Mouse (Mus musculus): ENCODE results near the gene Osr1.

Gene Osr1

GRCm38 (mm10) chr12:9569971-9570370 is at the start of gene Osr1:
TSS of gene Osr1 (plus strand) at chr12:9570116.
- DNase-seq (ENCODE audit: low spot score): no peak

DNA sequence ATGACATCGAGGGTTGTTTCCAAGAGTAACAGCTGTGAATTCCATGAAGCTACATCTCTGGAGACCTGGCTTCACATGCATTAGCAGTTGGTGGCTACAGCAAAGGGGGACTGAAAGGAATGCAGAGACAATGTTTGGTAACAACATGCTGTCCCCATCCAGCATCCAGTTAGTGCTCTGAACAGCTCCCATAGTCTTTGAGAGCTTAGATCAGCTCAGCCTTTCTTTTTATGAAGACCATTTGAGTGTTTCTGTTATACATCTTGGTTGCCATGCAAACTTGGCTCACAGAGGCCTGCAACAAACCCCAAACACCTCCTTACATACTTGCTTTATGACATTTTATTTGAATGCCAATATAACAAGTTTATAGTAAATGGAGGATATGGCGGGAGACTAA is 19.6 kb upstream of the Osr1 start:
- DNase-seq (ENCODE audit: low spot score): no peak

DNA sequence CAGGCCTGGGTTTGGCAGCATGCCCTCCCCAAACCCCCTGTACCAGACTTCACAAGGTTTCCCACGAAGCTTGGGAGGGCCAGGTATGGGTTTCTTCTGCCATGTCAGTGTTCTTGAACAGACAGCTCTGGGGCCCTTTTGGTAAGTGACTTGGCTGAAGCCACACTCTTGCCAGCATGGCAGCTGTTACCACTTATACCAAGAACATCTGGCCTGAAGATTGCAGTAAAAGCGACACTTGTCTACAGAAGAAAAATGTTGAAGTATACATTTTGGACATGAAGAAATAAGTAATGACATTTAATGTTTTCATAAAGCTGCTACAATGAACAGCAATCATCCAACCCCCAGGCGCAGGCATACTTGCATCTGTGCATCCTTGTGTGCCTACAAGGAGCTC is 5.0 kb upstream of the Osr1 start:
- no peak for DNase-seq (ENCODE audit: low spot score)

GRCm38 (mm10) chr12:9570496-9570995 is 630 bp downstream of the Osr1 start:
- no peak for DNase-seq (ENCODE audit: low spot score)

GRCm38 (mm10) chr12:9571276-9571940 is 1.5 kb downstream of the Osr1 start:
- DNase-seq (ENCODE audit: low spot score): no peak

GRCm38 (mm10) chr12:9572022-9572421 is 2.1 kb downstream of the Osr1 start:
- no peak for DNase-seq (ENCODE audit: low spot score)

DNA sequence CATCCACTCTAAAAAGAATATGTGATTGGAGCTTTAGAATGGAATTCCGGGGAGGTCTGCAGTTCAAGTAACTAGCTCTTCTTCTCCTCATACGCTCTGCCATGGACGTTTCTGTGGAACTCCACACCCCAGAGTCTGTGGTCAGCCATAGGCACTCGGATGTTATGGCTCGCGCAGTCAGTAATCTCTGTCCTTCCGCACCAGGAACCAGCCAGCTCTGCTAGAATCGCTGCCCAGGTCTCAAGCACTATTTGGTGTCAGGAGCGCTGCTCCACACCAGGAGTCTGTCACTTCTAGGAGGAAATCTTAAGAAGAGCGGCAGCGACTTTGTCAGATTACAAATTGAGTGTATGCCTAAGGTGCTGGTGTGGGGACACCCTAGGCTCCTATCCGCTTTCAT is 3.8 kb downstream of the Osr1 start:
- DNase-seq (ENCODE audit: low spot score): no peak

- DNase-seq (ENCODE audit: low spot score): no peak
Observed at GRCm38 (mm10) chr12:9574244-9574871, 4.4 kb downstream of the Osr1 start.

- DNase-seq (ENCODE audit: low spot score): no peak
Observed at GRCm38 (mm10) chr12:9575158-9576042, 5.5 kb downstream of the Osr1 start.

GRCm38 (mm10) chr12:9576043-9576538 is 6.2 kb downstream of the Osr1 start:
- no peak for DNase-seq (ENCODE audit: low spot score)

DNA sequence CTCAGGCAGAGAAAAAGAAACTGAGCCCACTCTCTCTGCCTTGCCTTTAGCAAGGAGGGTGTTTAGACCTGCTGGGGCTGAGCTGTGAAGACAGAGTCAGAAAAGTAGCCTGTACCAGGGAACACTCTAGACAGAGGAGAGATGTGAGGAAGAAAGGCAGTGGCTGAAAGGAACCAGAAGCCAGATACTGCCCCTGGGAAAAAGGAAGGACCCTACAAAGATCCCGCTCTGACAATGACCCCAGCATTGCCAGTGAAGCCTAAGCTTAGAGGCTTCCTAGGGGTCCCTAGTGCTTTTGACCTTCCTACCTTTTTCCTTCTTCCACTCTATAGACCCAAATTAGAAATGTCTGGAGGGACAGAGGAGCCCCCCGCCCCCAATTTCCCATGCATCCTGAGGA is 7.7 kb downstream of the Osr1 start:
- no peak for DNase-seq (ENCODE audit: low spot score)

- no peak for DNase-seq (ENCODE audit: low spot score)
Observed at GRCm38 (mm10) chr12:9578591-9578990, 8.7 kb downstream of the Osr1 start.

DNA sequence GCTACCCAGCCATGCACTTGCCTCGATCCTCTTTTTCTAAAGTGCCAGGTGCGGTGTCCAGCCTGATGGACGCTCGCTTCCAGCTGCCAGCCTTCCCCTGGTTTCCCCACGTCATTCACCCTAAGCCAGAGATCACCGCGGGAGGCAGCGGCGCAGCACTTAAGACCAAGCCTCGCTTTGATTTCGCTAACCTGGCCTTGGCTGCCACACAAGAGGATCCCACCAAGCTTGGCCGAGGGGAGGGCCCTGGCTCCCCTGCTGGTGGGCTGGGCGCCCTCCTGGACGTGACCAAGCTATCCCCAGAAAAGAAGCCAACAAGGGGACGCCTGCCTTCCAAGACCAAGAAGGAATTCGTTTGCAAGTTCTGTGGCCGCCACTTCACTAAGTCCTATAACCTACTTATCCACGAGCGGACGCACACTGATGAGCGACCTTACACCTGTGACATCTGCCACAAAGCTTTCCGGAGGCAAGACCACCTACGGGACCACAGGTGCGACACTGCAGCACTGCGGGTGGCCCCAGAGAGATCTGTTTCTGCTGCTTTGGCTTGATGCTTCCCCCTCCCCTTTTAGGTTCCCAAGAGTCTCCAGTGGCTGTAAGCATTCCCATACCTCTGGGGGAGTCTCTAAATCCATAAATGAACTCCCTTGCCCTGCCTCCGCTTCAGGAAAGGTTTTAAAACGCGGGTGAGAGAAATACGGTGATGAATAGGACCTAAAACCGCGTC is 9.6 kb downstream of the Osr1 start:
- no peak for DNase-seq (ENCODE audit: low spot score)

DNA sequence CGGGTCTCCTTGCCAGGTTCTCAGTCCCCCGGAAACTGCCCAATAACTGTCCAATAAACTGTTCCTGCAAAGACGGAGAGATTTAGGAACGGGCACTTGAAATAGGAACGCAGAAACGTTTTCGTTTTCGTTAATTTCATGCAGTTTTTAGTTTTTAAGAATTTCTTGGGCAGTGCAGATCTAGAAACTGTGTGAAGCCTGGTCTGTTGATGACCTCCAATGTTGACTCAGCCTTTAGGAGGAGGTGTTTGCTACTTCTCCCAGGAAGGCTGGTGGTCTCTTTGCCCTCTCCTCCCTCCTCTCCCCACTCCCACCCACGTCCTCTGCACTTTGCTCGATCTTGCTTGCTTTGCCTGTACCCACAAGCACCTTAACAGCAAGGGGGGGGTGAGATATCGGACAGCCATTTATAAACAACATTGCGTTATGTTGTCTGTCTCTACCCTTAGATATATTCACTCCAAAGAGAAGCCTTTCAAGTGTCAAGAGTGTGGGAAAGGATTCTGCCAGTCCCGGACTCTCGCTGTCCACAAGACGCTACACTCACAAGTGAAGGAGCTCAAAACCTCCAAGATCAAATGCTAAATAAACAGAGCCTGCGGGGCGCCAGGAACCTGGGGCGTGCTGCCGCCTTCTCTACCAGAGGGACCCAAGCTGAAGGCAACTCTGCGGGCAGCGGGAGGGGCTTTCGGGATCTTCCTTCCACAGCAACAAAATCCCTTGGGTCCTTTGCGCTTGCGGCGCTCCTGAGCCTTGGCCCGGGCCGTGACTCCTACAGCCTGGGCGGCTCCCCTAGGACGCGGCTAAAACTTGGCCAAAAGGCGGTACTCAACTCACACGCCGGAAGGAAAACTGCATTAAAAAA is 10.4 kb downstream of the Osr1 start:
- no peak for DNase-seq (ENCODE audit: low spot score)

DNA sequence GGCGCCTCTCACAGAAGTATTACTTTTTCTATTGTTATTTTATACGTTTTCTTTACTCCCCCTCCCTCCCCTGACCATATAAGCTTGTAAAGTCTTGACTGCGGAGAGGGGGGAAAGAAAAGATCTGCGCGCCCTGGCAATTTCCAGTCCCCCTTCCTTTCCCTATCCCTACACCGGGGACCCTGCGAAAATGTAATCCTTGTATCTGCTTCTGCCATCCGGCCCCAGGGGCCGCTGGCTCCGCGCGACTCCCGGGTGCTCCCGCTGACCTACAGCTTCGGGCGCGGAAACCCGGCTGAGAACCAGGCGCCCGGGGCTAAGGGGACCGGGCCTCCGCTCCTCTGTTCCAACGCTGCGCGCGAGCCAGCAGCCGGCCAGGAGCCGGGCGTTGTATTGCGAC is 11.1 kb downstream of the Osr1 start:
- DNase-seq (ENCODE audit: low spot score): no peak

GRCm38 (mm10) chr12:9581506-9581905 is 11.6 kb downstream of the Osr1 start:
- no peak for DNase-seq (ENCODE audit: low spot score)

DNA sequence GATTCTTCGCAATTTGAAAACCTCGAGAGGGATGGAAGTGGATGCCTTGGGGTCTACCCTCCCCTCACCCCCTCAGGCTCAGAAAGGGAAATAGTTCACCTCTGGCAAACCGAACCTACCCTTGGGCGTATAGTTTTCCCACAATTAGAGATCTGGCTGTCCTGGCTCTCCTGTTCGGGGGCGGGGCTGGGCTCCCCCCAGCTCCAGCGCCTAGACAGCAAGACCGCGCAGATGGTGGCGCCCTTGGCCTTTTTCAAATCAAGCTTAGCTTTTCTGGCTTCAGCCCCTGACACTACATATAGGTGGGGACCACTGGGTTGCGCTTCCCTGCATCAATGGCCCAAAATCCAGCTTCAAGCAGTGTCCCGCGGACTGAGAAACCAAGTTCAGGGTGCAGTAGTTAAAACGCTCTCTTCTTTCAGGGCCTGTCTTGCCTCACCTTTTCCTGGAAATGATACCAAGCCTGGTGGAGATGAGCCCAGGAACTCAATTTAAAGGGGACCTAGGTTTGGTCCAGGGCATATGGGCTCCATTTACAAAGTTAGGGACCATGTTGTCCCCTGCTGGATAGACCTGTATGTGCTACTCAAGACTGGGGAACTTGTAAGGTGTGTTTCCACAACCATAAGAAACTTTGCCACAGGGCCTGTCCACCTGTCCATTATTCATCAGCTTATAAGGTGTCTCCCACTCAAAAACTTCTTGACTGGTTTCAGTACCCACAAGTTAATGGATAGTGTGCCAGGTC is 12.5 kb downstream of the Osr1 start:
- DNase-seq (ENCODE audit: low spot score): no peak

- no peak for DNase-seq (ENCODE audit: low spot score)
Observed at GRCm38 (mm10) chr12:9583380-9583779, 13.5 kb downstream of the Osr1 start.

DNA sequence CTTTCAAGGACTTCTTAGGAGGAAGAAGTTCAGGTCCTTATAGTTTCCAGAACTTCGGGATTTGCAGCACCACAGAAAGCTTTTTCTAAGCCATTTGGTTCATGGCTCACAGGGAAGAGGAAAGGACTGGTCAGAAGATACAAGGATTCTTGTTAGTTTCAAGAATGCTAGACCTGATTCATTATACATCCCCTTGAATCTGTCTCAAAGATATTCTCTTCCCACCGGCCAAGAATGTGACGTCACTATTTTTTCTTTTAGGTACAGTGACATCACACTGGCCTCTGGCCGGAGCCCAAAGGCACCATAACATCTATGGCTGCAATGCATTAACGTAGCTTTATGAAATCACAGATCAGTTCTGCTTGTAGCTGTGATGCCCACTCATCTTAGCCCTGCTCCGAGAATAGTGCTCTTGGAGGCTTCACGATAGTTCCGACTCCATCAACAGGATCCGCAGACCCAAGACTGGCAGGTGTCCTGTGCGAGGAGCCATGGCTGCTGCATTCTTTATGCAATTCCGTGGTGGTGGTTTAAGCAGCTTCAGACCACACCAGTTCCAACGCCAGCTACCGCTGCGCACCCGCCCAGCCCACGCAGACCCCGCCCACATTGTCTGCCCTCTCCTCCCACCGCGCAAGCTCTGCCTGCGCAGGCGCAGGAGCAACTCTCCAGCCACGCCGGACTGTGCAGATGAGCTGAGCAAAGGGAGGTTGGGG is 14.6 kb downstream of the Osr1 start:
- no peak for DNase-seq (ENCODE audit: low spot score)

DNA sequence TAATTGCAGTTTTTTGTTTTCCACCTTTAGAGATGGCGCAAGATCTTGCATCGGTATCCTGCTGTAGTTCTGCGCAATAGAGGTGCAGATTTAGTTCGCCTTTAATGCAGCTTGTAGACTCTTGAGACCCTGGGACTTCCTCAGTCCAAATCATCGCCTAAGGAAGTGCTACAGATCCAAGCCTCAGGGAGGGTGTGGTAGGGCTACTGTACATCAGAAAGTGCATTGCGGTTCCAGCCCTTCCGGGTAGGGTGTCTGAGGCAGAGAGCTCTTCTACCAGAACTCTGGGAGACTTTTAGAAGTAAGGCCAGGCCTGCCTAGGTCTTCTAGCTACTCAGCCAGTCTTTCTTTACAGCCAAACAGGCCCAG is 15.2 kb downstream of the Osr1 start:
- no peak for DNase-seq (ENCODE audit: low spot score)

All from urinary bladder, postnatal 10 days (tissue).